Mouse (Mus musculus) limb, embryonic 12.5 days (tissue): Measurements from ENCODE around the gene Adar. TPM values are rescaled to one million over a fixed set of nuclear protein-coding genes. Genes with fewer than 3 reads are reported as not detected.

Source experiments
- ATAC-seq: fragments of 200-750 bp; cut with Nextera tagmentation; 2 replicates; pipeline ENCODE4 v1.8.0; 2017; ENCODE audit warnings: low read depth, moderate TSS enrichment; ENCODE audit not compliant: insufficient number of reproducible peaks, insufficient read depth, low FRiP score, low TSS enrichment
- H3K27ac ChIP-seq: fragments of 300-500 bp; sonication (generic); 2 replicates; pipeline ENCODE4 v1.5.1; 2016; ENCODE audit warnings: mild to moderate bottlenecking, moderate library complexity
- H3K27me3 ChIP-seq: fragments of 300-500 bp; sonication (generic); 2 replicates; pipeline ENCODE4 v1.6.1; 2016; ENCODE audit warnings: mild to moderate bottlenecking, moderate library complexity
- H3K36me3 ChIP-seq: fragments of 300-500 bp; sonication (generic); 2 replicates; pipeline ENCODE4 v1.6.1; 2016; ENCODE audit warnings: mild to moderate bottlenecking, moderate library complexity
- H3K4me1 ChIP-seq: fragments of 300-500 bp; sonication (generic); replicated peaks from 2 replicates; pipeline ENCODE4 v1.6.1; 2016
- H3K4me2 ChIP-seq: fragments of 300-500 bp; sonication (generic); 2 replicates; pipeline ENCODE4 v1.6.1; 2016; ENCODE audit warnings: mild to moderate bottlenecking, moderate library complexity
- H3K4me3 ChIP-seq: fragments of 300-500 bp; sonication (generic); replicated peaks from 2 replicates; pipeline ENCODE4 v1.5.1; 2016; ENCODE audit warnings: mild to moderate bottlenecking
- H3K9ac ChIP-seq: fragments of 300-500 bp; sonication (generic); replicated peaks from 2 replicates; pipeline ENCODE4 v1.6.1; 2016; ENCODE audit warnings: mild to moderate bottlenecking, moderate library complexity
- H3K9me3 ChIP-seq: fragments of 300-500 bp; sonication (generic); 2 replicates; pipeline ENCODE4 v1.6.1; 2016; ENCODE audit warnings: mild to moderate bottlenecking, moderate library complexity
- WGBS: fragments of 180-500 bp; shearing (Covaris S2); methylation state at CpG from one replicate; pipeline ENCODE4 v1.1.7; 2016; 5-methylcytosine and 5-hydroxymethylcytosine counted together
- polyA plus RNA-seq: library from polyadenylated mRNA; unstranded; fragments of >200 nt; fragmentation: Nextera tagmentation; extraction: Ambion mirVana; gene quantifications from 2 replicates; pipeline ENCODE4 v1.2.1, GENCODE M21; 2016

Gene Adar
- polyA plus RNA-seq, 1 experiment from 2014 or later, result 15.7 TPM

DNA sequence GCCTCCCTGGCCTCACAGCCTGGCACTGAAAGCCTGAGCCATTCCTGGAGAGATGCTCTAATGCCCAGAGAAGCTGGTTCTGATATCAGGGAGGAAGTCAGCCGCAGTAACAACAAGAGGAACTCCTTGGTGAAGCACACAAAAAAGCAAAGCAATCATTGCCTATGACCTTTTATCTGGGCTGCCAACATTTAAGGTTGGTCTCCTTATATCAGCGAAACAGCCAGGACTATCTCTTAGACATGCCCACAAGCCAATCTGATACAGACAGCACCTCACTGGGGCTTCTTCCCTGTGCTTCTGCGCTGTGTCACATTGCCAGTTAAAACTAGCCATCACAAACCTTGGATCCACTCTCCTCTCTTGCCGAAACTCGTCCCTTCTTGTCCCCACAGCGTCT, 23.7 kb downstream of the Adar start:
- Histone ChIP-seq H3K9ac (no peak overlapping the region), H3K4me1 (no peaks in the 10 kb centered on the region), H3K27ac (no peak overlapping the region), H3K27me3 (no peaks in the 10 kb centered on the region), H3K36me3 (peaks cover 73% of the 10 kb centered on the region), H3K4me2 (no peak overlapping the region), H3K9me3 (no peaks in the 10 kb centered on the region), H3K4me3 (no peak overlapping the region)
- 93% methylated on average over 6 of the region's 6 CpGs for WGBS
- ATAC-seq, result no peak

GRCm38 (mm10) chr3:89752307-89752706, 37.5 kb downstream of the Adar start:
- no peak overlapping the region for H3K4me3 ChIP-seq
- no peaks in the 10 kb centered on the region for H3K9me3 ChIP-seq
- no peak overlapping the region for H3K27ac ChIP-seq
- 75% methylated on average over 1 of the region's 1 CpGs for WGBS
- H3K4me2 ChIP-seq, result no peak overlapping the region
- no peak for ATAC-seq
- H3K9ac ChIP-seq, result no peak overlapping the region
- H3K36me3 ChIP-seq, result peaks cover 48% of the 10 kb centered on the region
- no peaks in the 10 kb centered on the region for H3K27me3 ChIP-seq
- peaks cover under 1% of the 10 kb centered on the region; the same call in 1 of the 2 replicates for H3K4me1 ChIP-seq

GRCm38 (mm10) chr3:89755283-89755682, 40.5 kb downstream of the Adar start:
- Histone ChIP-seq H3K4me1 (no peaks in the 10 kb centered on the region), H3K27ac (no peak overlapping the region), H3K4me2 (no peak overlapping the region), H3K27me3 (0 out of 2 replicates have a peak, but pooled peaks cover under 1% of the 10 kb centered on the region), H3K9me3 (no peaks in the 10 kb centered on the region), H3K9ac (no peak overlapping the region), H3K36me3 (peaks cover 20% of the 10 kb centered on the region), H3K4me3 (no peak overlapping the region)
- 69% methylated on average over 6 of the region's 6 CpGs for WGBS
- ATAC-seq, result no peak

- Histone ChIP-seq H3K27me3 (peaks cover 6% of the 10 kb centered on the region; the same call in 1 of the 2 replicates), H3K27ac (no peak overlapping the region), H3K36me3 (no peaks in the 10 kb centered on the region), H3K9ac (no peak overlapping the region), H3K9me3 (no peaks in the 10 kb centered on the region), H3K4me3 (no peak overlapping the region), H3K4me1 (no peaks in the 10 kb centered on the region), H3K4me2 (no peak overlapping the region)
- no peak for ATAC-seq
- WGBS, result 80% methylated on average over 2 of the region's 2 CpGs
Measured at GRCm38 (mm10) chr3:89757851-89758250, 43.0 kb downstream of the Adar start.

DNA sequence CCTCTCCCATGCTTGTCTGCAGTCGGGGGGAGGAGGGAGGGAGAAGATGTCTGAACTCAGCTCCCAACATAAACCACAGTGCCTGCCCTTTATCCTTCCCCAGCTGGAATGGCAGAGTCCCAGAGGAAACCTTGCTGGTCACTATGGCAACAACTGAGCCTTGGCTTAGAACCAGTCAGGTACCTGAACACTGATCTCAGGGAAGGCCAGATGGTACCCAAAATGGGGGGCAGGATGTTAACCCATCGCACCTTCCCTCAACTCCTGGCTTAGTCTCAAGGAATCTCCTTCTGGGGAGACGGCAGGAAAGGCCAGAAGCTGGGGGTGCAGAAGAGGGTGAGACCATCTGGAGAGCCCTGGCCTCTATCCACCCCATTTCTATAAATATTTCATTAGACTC, 45.0 kb downstream of the Adar start:
- H3K27me3 ChIP-seq, result peaks cover 23% of the 10 kb centered on the region
- peaks cover 4% of the 10 kb centered on the region; the same call in 1 of the 2 replicates for H3K4me1 ChIP-seq
- H3K4me3 ChIP-seq, result no peak overlapping the region
- H3K36me3 ChIP-seq, result no peaks in the 10 kb centered on the region
- H3K4me2 ChIP-seq, result no peak overlapping the region
- H3K9ac ChIP-seq, result no peak overlapping the region
- WGBS, result 69% methylated on average over 3 of the region's 3 CpGs
- no peak for ATAC-seq
- H3K27ac ChIP-seq, result no peak overlapping the region
- H3K9me3 ChIP-seq, result no peaks in the 10 kb centered on the region

DNA sequence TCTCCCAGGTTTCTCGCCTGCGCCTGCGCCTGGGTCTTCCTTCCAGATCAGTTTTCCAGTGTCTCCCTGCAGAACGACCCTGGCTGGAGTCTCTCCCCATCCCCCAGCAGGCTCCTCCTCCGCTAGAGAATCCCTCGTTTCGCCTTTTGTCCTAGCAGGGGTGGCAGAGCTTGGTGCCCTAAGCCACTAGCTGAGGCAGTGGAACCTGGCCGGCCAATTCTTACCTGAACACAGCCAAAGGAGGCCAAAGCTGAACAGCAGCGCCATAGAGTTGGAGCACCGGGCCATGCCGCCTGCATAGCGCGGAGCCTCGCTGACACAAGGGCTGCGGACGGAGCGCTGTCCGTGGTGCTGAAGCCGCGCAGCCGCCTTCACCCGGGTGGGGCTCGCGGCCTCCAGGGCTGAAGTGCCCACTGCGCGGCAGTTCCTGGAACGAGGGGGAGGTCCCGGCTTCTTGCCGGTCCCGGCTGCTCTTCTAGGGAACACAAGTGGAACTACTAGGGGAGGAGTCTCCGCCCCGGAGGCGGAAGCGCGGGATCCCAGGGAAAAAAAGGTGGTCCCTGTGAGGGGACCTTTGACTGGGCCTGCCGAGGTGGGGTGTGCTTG, 49.4 kb downstream of the Adar start, which contains the start of gene Chrnb2:
Chrnb2 (minus strand) TSS at position 514 of the 606 bp plus-strand sequence.
- no peaks in the 10 kb centered on the region for H3K9me3 ChIP-seq
- no peak within 1 kb of the TSS for H3K9ac ChIP-seq
- ATAC-seq, result peak; percentile 73; the same call in 1 of the 2 replicates
- H3K4me2 ChIP-seq, result peak within 1 kb of the TSS; percentile 47
- H3K36me3 ChIP-seq, result no peaks in the 10 kb centered on the region
- H3K4me3 ChIP-seq, result peak within 1 kb of the TSS; percentile 21
- H3K4me1 ChIP-seq, result peaks cover 4% of the 10 kb centered on the region; the same call in 1 of the 2 replicates
- H3K27ac ChIP-seq, result no peak within 1 kb of the TSS
- H3K27me3 ChIP-seq, result peaks cover 23% of the 10 kb centered on the region
- WGBS, result under 1% methylated on average over 36 of the region's 36 CpGs

GRCm38 (mm10) chr3:89769584-89769983, 54.8 kb downstream of the Adar start:
- Histone ChIP-seq H3K9me3 (no peaks in the 10 kb centered on the region), H3K27ac (no peak overlapping the region), H3K9ac (no peak overlapping the region), H3K4me3 (no peak overlapping the region), H3K36me3 (no peaks in the 10 kb centered on the region), H3K27me3 (peaks cover 1% of the 10 kb centered on the region; the same call in 1 of the 2 replicates), H3K4me2 (no peak overlapping the region), H3K4me1 (peaks cover 15% of the 10 kb centered on the region)
- WGBS, result 64% methylated on average over 7 of the region's 7 CpGs
- ATAC-seq, result no peak

GRCm38 (mm10) chr3:89770425-89771002, 55.7 kb downstream of the Adar start:
- H3K27me3 ChIP-seq, result no peaks in the 10 kb centered on the region
- H3K9ac ChIP-seq, result no peak overlapping the region
- 34% methylated on average over 2 of the region's 2 CpGs for WGBS
- no peak overlapping the region for H3K27ac ChIP-seq
- no peaks in the 10 kb centered on the region for H3K9me3 ChIP-seq
- no peak for ATAC-seq
- H3K4me2 ChIP-seq, result no peak overlapping the region
- H3K4me1 ChIP-seq, result peaks cover 25% of the 10 kb centered on the region
- no peak overlapping the region for H3K4me3 ChIP-seq
- H3K36me3 ChIP-seq, result peaks cover 4% of the 10 kb centered on the region

DNA sequence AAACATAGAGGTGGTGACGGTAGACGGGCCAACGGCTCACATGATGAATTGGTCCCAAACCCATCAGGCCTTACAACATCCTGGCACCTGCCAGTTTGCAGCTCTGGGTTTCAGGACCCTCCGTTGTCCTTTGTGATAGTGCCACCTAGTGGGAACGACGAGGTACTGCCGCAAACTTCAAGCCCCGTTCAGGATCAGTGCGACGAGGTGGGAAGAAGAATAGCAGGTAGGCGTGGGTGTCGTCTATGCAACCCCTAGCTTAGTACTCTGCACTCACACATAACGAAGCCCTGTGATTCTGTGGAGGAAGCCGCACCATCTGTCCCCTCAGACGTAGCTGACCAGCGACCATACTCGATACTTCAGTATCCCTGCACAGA, 57.8 kb downstream of the Adar start:
- H3K36me3 ChIP-seq, result peaks cover 24% of the 10 kb centered on the region
- no peaks in the 10 kb centered on the region for H3K27me3 ChIP-seq
- H3K4me2 ChIP-seq, result peak overlapping the region; percentile 92
- 2% methylated on average over 17 of the region's 17 CpGs for WGBS
- H3K27ac ChIP-seq, result peak overlapping the region; percentile 96
- H3K4me3 ChIP-seq, result peak overlapping the region; percentile 99
- no peaks in the 10 kb centered on the region for H3K9me3 ChIP-seq
- ATAC-seq, result no peak; the same call in none of the 2 replicates
- peaks cover 30% of the 10 kb centered on the region for H3K4me1 ChIP-seq
- peak overlapping the region; percentile 98 for H3K9ac ChIP-seq

DNA sequence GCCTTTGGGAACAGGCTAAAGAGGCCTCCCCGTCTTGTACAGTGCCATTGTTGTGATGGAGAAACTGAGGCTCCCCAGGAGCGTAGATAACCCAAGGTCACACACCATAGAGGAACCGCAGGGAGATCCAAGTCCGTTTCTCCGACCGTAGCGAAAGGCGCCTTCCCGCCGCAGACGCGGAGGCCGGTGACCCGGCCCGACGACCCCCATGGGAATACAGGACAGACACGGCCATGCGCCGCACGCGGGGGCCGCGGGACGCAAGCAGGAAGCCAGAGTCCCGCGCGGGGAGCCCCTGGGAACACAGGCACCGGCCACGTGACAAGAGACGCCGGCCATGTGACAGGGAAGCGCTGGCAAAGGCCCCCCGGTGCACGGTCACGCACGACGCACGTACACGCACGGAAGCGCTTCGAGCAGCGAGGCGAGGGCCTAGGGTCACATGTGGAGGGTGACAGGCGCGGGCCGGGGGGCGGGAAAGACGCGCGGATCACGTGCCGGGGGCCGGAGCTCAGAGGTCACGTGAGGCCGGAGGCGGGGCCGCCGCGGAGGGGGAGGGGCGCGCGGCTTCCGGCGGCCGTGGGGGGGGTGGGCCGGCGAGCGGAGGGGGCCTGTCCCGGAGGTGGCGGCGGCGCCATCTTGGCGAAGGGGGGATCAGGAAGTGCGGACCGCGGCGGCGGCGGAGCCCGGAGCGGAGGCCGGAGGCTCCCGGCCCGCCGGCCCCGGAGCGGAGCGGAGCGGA, 58.3 kb downstream of the Adar start, which contains the start of gene Ube2q1:
Ube2q1 (plus strand) TSS at position 649 of the 742 bp plus-strand sequence.
- Histone ChIP-seq H3K9ac (peak within 1 kb of the TSS; percentile 98), H3K4me2 (peak within 1 kb of the TSS; percentile 92), H3K27me3 (no peaks in the 10 kb centered on the region), H3K36me3 (peaks cover 29% of the 10 kb centered on the region), H3K9me3 (no peaks in the 10 kb centered on the region), H3K4me3 (peak within 1 kb of the TSS; percentile 99), H3K27ac (peak within 1 kb of the TSS; percentile 96), H3K4me1 (peaks cover 30% of the 10 kb centered on the region)
- ATAC-seq, result peak; percentile 92
- WGBS, result under 1% methylated on average over 82 of the region's 90 CpGs

DNA sequence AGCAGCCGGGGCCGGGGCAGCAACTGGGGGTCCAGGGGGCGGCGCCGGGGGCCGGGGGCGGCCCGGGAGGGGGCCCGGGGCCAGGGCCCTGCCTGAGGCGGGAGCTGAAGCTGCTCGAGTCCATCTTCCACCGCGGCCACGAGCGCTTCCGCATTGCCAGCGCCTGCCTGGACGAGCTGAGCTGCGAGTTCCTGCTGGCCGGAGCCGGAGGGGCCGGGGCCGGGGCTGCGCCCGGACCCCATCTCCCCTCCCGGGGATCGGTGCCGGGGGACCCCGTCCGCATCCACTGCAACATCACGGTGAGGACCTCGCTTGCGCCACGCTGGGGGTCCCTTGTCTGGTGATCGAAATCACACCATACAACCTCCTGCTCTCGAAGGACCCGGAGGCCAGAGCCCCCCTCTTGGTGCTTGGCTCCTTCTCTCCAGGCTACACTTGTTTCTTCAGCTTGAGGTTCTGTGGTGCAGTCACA, 59.0 kb downstream of the Adar start:
- Histone ChIP-seq H3K4me1 (peaks cover 30% of the 10 kb centered on the region), H3K36me3 (peaks cover 36% of the 10 kb centered on the region), H3K27me3 (no peaks in the 10 kb centered on the region), H3K27ac (peak overlapping the region; percentile 96), H3K9ac (peak overlapping the region; percentile 98), H3K4me3 (peak overlapping the region; percentile 99), H3K4me2 (peak overlapping the region; percentile 92), H3K9me3 (no peaks in the 10 kb centered on the region)
- peak; percentile 38 for ATAC-seq
- 0% methylated on average over 23 of the region's 37 CpGs for WGBS
